Mouse (Mus musculus): ENCODE results near the gene Cant1. TPM values are rescaled to one million over a fixed set of nuclear protein-coding genes. Genes with fewer than 3 reads are reported as not detected.

The Cant1 gene
- polyA plus RNA-seq, 1 experiment from 2014 or later: 32.3 TPM

DNA sequence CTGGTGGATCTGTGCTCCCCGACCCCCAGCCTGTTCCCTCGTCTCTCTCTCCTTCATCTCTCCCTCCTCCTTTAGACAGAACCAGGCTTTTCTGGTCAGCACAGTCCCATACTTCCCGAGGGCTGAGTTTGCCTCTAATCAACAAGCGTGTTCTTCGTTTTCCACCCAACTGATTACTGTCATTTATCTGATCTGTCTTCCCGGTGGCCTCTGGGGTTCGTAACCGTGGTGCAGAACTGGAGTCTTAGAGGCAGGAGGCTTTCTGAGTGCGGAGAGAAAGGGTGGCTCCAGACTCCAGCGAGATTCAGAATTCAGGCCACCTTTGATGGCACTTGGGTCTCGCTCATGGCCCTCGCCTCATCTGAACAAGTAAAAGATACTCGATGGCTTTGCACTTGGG is 15.2 kb upstream of the Cant1 start:
- H3K27me3 ChIP-seq (ENCODE audit: control insufficient read depth, insufficient read depth, low read length): no peaks in the 10 kb centered on the region
- ATAC-seq (ENCODE audit: low FRiP score, low TSS enrichment): no peak
- 34% methylated on average over 13 of the region's 13 CpGs for WGBS
- peak overlapping the region; percentile 18 for H3K4me3 ChIP-seq (ENCODE audit: low read depth, low read length)
- peaks cover 13% of the 10 kb centered on the region for H3K4me1 ChIP-seq (replicated peaks; ENCODE audit: control insufficient read depth, insufficient read depth)
- DNase-seq (ENCODE audit: low spot score): no peak
- peak overlapping the region; percentile 61 for H3K27ac ChIP-seq (replicated peaks)
- TF ChIP-seq EP300 (optimal IDR thresholded peaks at IDR 0.05) (no peak), CTCF (IDR thresholded peaks at IDR 0.05; ENCODE audit: low read depth) (no peak)
- H3K4me2 ChIP-seq (replicated peaks; ENCODE audit: low read depth): peak overlapping the region; percentile 44
- H3K9ac ChIP-seq (ENCODE audit: low read length): peak overlapping the region; percentile 23; the same call in 1 of the 2 replicates
- no peaks in the 10 kb centered on the region for H3K9me3 ChIP-seq (ENCODE audit: control insufficient read depth, low read length)
- no peaks in the 10 kb centered on the region for H3K36me3 ChIP-seq (ENCODE audit: control insufficient read depth, insufficient read depth, low read length)

DNA sequence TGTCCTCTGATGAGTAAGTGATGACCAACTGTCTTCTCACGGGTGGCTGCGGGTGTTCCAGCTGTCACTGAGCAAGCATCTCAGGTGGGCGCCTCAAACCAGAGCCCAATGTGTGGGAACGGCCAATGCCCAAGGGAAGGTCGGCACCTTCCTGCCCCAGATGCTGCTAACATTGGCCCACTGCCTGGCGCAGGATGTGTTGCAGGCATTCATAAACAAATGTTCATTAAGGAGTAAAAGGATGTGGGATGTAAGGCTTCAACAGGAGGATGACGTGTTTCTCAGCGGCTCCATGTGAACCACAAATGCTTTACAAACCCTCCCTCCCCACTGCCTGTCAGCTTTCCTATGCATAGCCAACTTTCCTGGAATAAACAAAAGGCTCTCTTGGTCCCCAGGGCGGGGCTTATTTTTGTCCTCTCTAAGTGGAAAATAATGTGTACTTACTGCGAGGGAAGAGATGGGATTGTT is 14.5 kb upstream of the Cant1 start:
- DNase-seq (ENCODE audit: low spot score) (peak; percentile 41), ATAC-seq (ENCODE audit: low FRiP score, low TSS enrichment) (peak; percentile 47; the same call in 1 of the 2 replicates)
- Histone ChIP-seq H3K9me3 (ENCODE audit: control insufficient read depth, low read length) (no peaks in the 10 kb centered on the region), H3K9ac (ENCODE audit: low read length) (peak overlapping the region; percentile 23; the same call in 1 of the 2 replicates), H3K4me1 (replicated peaks; ENCODE audit: control insufficient read depth, insufficient read depth) (peaks cover 13% of the 10 kb centered on the region), H3K27me3 (ENCODE audit: control insufficient read depth, insufficient read depth, low read length) (no peaks in the 10 kb centered on the region), H3K4me2 (replicated peaks; ENCODE audit: low read depth) (peak overlapping the region; percentile 44), H3K27ac (replicated peaks) (peak overlapping the region; percentile 61), H3K36me3 (ENCODE audit: control insufficient read depth, insufficient read depth, low read length) (no peaks in the 10 kb centered on the region), H3K4me3 (ENCODE audit: low read depth, low read length) (peak overlapping the region; percentile 18)
- TF ChIP-seq EP300 (optimal IDR thresholded peaks at IDR 0.05) (no peak), CTCF (IDR thresholded peaks at IDR 0.05; ENCODE audit: low read depth) (no peak)
- 37% methylated on average over 10 of the region's 10 CpGs for WGBS

- Histone ChIP-seq H3K9me3 (ENCODE audit: control insufficient read depth, low read length) (no peaks in the 10 kb centered on the region), H3K36me3 (ENCODE audit: control insufficient read depth, insufficient read depth, low read length) (no peaks in the 10 kb centered on the region), H3K4me2 (replicated peaks; ENCODE audit: low read depth) (no peak overlapping the region), H3K4me1 (replicated peaks; ENCODE audit: control insufficient read depth, insufficient read depth) (peaks cover 17% of the 10 kb centered on the region), H3K27me3 (ENCODE audit: control insufficient read depth, insufficient read depth, low read length) (no peaks in the 10 kb centered on the region), H3K9ac (ENCODE audit: low read length) (no peak overlapping the region), H3K27ac (replicated peaks) (peak overlapping the region; percentile 56), H3K4me3 (ENCODE audit: low read depth, low read length) (no peak overlapping the region)
- no peak for DNase-seq (ENCODE audit: low spot score)
- TF ChIP-seq EP300 (optimal IDR thresholded peaks at IDR 0.05): no peak
- TF ChIP-seq CTCF (IDR thresholded peaks at IDR 0.05; ENCODE audit: low read depth): no peak
- WGBS: 60% methylated on average over 16 of the region's 16 CpGs
- no peak for ATAC-seq (ENCODE audit: low FRiP score, low TSS enrichment)
Measured at GRCm38 (mm10) chr11:118431100-118431948, 12.4 kb upstream of the Cant1 start.

GRCm38 (mm10) chr11:118430291-118430885 is 11.5 kb upstream of the Cant1 start:
- H3K27ac ChIP-seq (replicated peaks): peak overlapping the region; percentile 81
- WGBS: 5% methylated on average over 4 of the region's 4 CpGs
- DNase-seq (ENCODE audit: low spot score): no peak
- TF ChIP-seq EP300 (optimal IDR thresholded peaks at IDR 0.05) (no peak), CTCF (IDR thresholded peaks at IDR 0.05; ENCODE audit: low read depth) (no peak)
- H3K9me3 ChIP-seq (ENCODE audit: control insufficient read depth, low read length): no peaks in the 10 kb centered on the region
- H3K4me3 ChIP-seq (ENCODE audit: low read depth, low read length): no peak overlapping the region
- no peaks in the 10 kb centered on the region for H3K27me3 ChIP-seq (ENCODE audit: control insufficient read depth, insufficient read depth, low read length)
- H3K9ac ChIP-seq (ENCODE audit: low read length): 0 out of 2 replicates have a peak overlapping the region, but pooled peaks have one; percentile 32
- H3K36me3 ChIP-seq (ENCODE audit: control insufficient read depth, insufficient read depth, low read length): no peaks in the 10 kb centered on the region
- H3K4me2 ChIP-seq (replicated peaks; ENCODE audit: low read depth): 0 out of 2 replicates have a peak overlapping the region, but pooled peaks have one; percentile 58
- peaks cover 17% of the 10 kb centered on the region for H3K4me1 ChIP-seq (replicated peaks; ENCODE audit: control insufficient read depth, insufficient read depth)
- ATAC-seq (ENCODE audit: low FRiP score, low TSS enrichment): peak; percentile 38; the same call in 1 of the 2 replicates

DNA sequence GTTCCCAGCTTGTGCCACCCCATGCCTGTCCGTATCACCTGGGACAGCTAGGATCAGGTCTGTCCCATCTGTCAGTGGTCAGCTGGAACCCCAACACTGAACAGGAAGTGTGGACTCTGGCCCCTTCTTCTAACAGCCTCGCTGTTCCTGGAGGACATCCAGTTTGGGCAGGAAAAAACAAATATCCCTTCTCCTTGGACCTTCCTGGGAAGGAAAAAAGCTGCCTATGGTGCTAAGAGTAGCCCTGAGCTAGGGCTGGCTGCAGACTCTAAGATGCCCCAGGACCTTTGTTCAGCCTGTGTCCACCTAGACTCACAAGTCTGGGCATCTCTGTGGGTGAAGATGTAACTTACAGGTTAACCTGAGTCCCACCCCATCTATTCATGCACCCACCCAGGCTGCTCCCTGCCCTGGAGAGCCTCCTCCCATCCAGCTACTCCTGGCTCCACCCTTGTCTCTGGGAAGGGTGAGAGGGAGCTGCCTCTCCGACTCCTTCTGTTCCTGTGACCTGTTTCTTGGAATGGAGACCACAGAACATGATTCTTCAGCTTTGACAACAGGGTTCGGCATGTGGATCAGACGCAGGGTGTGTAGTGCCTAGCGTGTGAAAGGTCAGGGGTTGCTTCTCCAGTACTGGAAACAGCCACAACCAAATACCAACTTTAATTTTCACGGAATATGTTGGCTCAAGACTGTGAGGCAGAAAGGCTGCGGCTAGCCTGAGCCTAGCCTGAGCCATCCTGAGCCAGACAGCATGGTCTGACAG is 10.2 kb upstream of the Cant1 start:
- H3K9ac ChIP-seq (ENCODE audit: low read length): peak overlapping the region; percentile 53
- H3K4me3 ChIP-seq (ENCODE audit: low read depth, low read length): peak overlapping the region; percentile 38

More for the DNA sequence above, 10.2 kb upstream of the Cant1 start:
- H3K9me3 ChIP-seq (ENCODE audit: control insufficient read depth, low read length): no peaks in the 10 kb centered on the region
- H3K4me1 ChIP-seq (replicated peaks; ENCODE audit: control insufficient read depth, insufficient read depth): peaks cover 20% of the 10 kb centered on the region
- no peak for TF ChIP-seq CTCF (IDR thresholded peaks at IDR 0.05; ENCODE audit: low read depth)
- TF ChIP-seq EP300 (optimal IDR thresholded peaks at IDR 0.05): no peak
- peak overlapping the region; percentile 58 for H3K4me2 ChIP-seq (replicated peaks; ENCODE audit: low read depth)
- H3K36me3 ChIP-seq (ENCODE audit: control insufficient read depth, insufficient read depth, low read length): no peaks in the 10 kb centered on the region
- H3K27me3 ChIP-seq (ENCODE audit: control insufficient read depth, insufficient read depth, low read length): no peaks in the 10 kb centered on the region
- 26% methylated on average over 8 of the region's 8 CpGs for WGBS
- peak overlapping the region; percentile 89 for H3K27ac ChIP-seq (replicated peaks)
- DNase-seq (ENCODE audit: low spot score) (no peak), ATAC-seq (ENCODE audit: low FRiP score, low TSS enrichment) (no peak)
